9 mouse cellular contexts compared by ENCODE assay signal in the genomic region with DNA sequence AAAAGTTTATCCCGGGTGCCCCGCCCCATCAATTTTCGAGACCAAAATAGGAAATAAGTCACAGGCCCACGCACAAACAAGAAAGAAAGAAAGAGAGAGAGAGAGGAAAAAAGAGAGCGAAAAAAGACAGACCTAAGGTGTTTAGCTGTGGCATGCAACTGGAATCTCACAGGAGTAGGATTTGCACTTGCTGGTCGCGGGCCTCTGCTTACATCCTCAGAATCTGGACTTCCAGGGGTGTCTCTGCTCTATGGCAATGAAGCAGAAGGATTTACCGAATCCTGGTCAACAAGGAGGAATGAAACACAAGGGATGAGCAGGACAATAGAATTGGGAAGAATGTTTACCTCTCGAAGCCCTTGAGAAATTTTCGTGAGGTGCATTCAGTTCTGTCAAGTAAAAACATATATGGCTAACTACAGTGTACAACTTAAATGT. TPM values are rescaled to one million over a fixed set of nuclear protein-coding genes. Genes with fewer than 3 reads are reported as not detected.
DNase-seq lines count a peak whose midpoint lies in the region; ATAC-seq and TF ChIP-seq lines count a peak whose summit lies in the region.
"Had no signal": no experiment of that assay in that cellular context is flagged by ENCODE, and none has a peak within 500 bp of the region (broad histone marks: within the 10 kb centered on the region; RNA-seq: fewer than 3 reads in every experiment).

No protein-coding gene starts in this region.

- H3K27ac ChIP-seq in heart, embryonic 15.5 days: peak overlapping the region; percentile 96
- peak overlapping the region; percentile 68 for H3K27ac ChIP-seq in ES-E14 (ENCODE audit: insufficient read depth, low read depth, low read length, poor library complexity, severe bottlenecking)
- H3K27ac ChIP-seq in forebrain, embryonic 16.5 days (ENCODE audit: low read length): peak overlapping the region; percentile 94

- no peaks in the 10 kb centered on the region for H3K36me3 ChIP-seq in heart, embryonic 15.5 days
- no peaks in the 10 kb centered on the region for H3K36me3 ChIP-seq in ES-E14 (ENCODE audit: control insufficient read depth, insufficient read depth, low read length, poor library complexity, severe bottlenecking)
- H3K36me3 ChIP-seq in forebrain, embryonic 16.5 days (ENCODE audit: control insufficient read depth, insufficient read depth): no peaks in the 10 kb centered on the region
- no peaks in the 10 kb centered on the region for H3K36me3 ChIP-seq in megakaryocyte, embryonic 14.5 days (replicated peaks; ENCODE audit: low read length)

- peak overlapping the region; percentile 70 for H3K4me2 ChIP-seq in heart, embryonic 15.5 days
- H3K4me2 ChIP-seq in forebrain, embryonic 16.5 days (ENCODE audit: low read length): peak overlapping the region; percentile 90

- H3K27me3 ChIP-seq in heart, embryonic 15.5 days: no peaks in the 10 kb centered on the region
- no peaks in the 10 kb centered on the region for H3K27me3 ChIP-seq in forebrain, embryonic 16.5 days (replicated peaks; ENCODE audit: control insufficient read depth, insufficient read depth, low read length)
- no peaks in the 10 kb centered on the region for H3K27me3 ChIP-seq in megakaryocyte, embryonic 14.5 days (replicated peaks)

- in situ Hi-C loops in ES-E14 (cut with MboI; ENCODE audit: low sequenced_read_pairs in 2 of 2, unreplicated experiment in 2 of 2): loop anchor here in 1 of 2 experiments (5.0 kb wide), 1 partner anchor 36 kb away; no protein-coding TSS in a partner anchor

- 15% methylated on average over 10 of the region's 10 CpGs for WGBS in heart, embryonic 15.5 days
- WGBS in forebrain, embryonic 16.5 days: 12% methylated on average over 10 of the region's 10 CpGs

- no peaks in the 10 kb centered on the region for H3K9me3 ChIP-seq in heart, embryonic 15.5 days (replicated peaks)
- H3K9me3 ChIP-seq in ES-E14 (ENCODE audit: control insufficient read depth, insufficient read depth, low read depth, low read length): no peaks in the 10 kb centered on the region
- H3K9me3 ChIP-seq in forebrain, embryonic 16.5 days (ENCODE audit: control insufficient read depth, low read length): no peaks in the 10 kb centered on the region
- no peaks in the 10 kb centered on the region for H3K9me3 ChIP-seq in megakaryocyte, embryonic 14.5 days

- H3K4me3 ChIP-seq in heart, embryonic 15.5 days: peak overlapping the region; percentile 76
- peak overlapping the region; percentile 75 to 98 for H3K4me3 ChIP-seq in ES-E14 (ENCODE audit: insufficient read depth in 1 of 2, low read depth in 1 of 2, low read length in 2 of 2, poor library complexity in 1 of 2, severe bottlenecking in 1 of 2)
- peak overlapping the region; percentile 89 for H3K4me3 ChIP-seq in forebrain, embryonic 16.5 days (replicated peaks; ENCODE audit: low read length)
- peak overlapping the region; percentile 98 for H3K4me3 ChIP-seq in megakaryocyte, embryonic 14.5 days (replicated peaks)

- no peak for DNase-seq in heart, adult 8-10 months (ENCODE audit: low spot score)
- no peak for DNase-seq in ES-E14 (ENCODE audit: low read depth, low spot score)
- no peak for DNase-seq in cerebellum, postnatal 36 days
- no peak for DNase-seq in gastrocnemius, postnatal 14 days
- no peak for DNase-seq in adrenal gland, adult 8-10 months

- peak overlapping the region; percentile 89 for H3K9ac ChIP-seq in heart, embryonic 15.5 days
- H3K9ac ChIP-seq in ES-E14 (ENCODE audit: insufficient read depth, low read depth, low read length, poor library complexity, severe bottlenecking): peak overlapping the region; percentile 96
- peak overlapping the region; percentile 90 for H3K9ac ChIP-seq in forebrain, embryonic 16.5 days (replicated peaks; ENCODE audit: low read depth, low read length)

- intact Hi-C loops in gastrocnemius, postnatal 14 days (cut with DNase I; ENCODE audit: low total_unique reads): no loop called here

- ATAC-seq in heart, embryonic 15.5 days (replicated peaks; ENCODE audit: insufficient number of reproducible peaks, insufficient read depth, low FRiP score, low read depth): no peak
- no peak for ATAC-seq in forebrain, embryonic 16.5 days

- H3K4me1 ChIP-seq in heart, embryonic 15.5 days (replicated peaks): peaks cover 11% of the 10 kb centered on the region
- peaks cover 0 to 2% of the 10 kb centered on the region in 2 experiments; a peak in 1 of 4 replicates for H3K4me1 ChIP-seq in ES-E14 (ENCODE audit: control insufficient read depth in 2 of 2, insufficient read depth in 2 of 2, low read length in 2 of 2, poor library complexity in 1 of 2)
- H3K4me1 ChIP-seq in forebrain, embryonic 16.5 days (replicated peaks; ENCODE audit: control insufficient read depth, insufficient read depth, low read length): peaks cover 8% of the 10 kb centered on the region
- peaks cover 44% of the 10 kb centered on the region for H3K4me1 ChIP-seq in megakaryocyte, embryonic 14.5 days

TF ChIP-seq in ES-E14, 5 proteins besides CTCF, POLR2A, EP300 and RAD21:
- TF ChIP-seq CHD2 (IDR thresholded peaks at IDR 0.05; ENCODE audit: low read depth, low read length) (no peak), ZNF384 (IDR thresholded peaks at IDR 0.05; ENCODE audit: low read depth, low read length) (no peak), MAFK (IDR thresholded peaks at IDR 0.05; ENCODE audit: insufficient read depth, low read depth, low read length) (no peak), ZC3H11A (IDR thresholded peaks at IDR 0.05; ENCODE audit: borderline replicate concordance, low read depth, low read length) (no peak), HCFC1 (IDR thresholded peaks at IDR 0.05; ENCODE audit: borderline replicate concordance, insufficient read depth, low read length) (no peak)

RNA-seq across cellular contexts. Expression of a gene that starts 0.6 kb away (rescaled TPM):
- polyA plus RNA-seq in heart, embryonic 15.5 days (2015; fragmentation: Nextera tagmentation; extraction: Ambion mirVana): 4.0 and 4.8 TPM in 2 replicates
- 10 to 100 TPM; 11.3 to 26.0 (median 18.6) TPM for total RNA-seq in heart, adult 8-10 months (2022)
- 15.3 and 16.6 TPM in 2 replicates for total RNA-seq in ES-E14 (2012; rRNA removed)
- 10.4 and 11.1 TPM in 2 replicates for polyA plus RNA-seq in forebrain, embryonic 16.5 days (2015; fragmentation: Nextera tagmentation; extraction: Ambion mirVana)
- polyA plus RNA-seq in megakaryocyte, embryonic 14.5 days (2012; ENCODE audit: insufficient read depth, low replicate concordance): 1.5 TPM in 1 of 2 replicates, not detected in the other
- total RNA-seq in gastrocnemius, postnatal 14 days (2021): 10 to 100 TPM in 1 of 2 experiments, 1 to 10 TPM in 1; 4.4 to 11.2 TPM
- 10 to 100 TPM; 18.3 to 22.1 (median 19.3) TPM for total RNA-seq in adrenal gland, adult 8-10 months (2022)

RNA-seq across cellular contexts. Expression of a gene that starts 14.9 kb away (rescaled TPM):
- 10.2 and 11.6 TPM in 2 replicates for polyA plus RNA-seq in heart, embryonic 15.5 days (2015; fragmentation: Nextera tagmentation; extraction: Ambion mirVana)
- total RNA-seq in heart, adult 8-10 months (2022): 1 to 10 TPM; 1.1 to 1.6 (median 1.4) TPM
- 0.16 TPM in 1 of 2 replicates, not detected in the other for total RNA-seq in ES-E14 (2012; rRNA removed)
- 0.31 TPM in 1 of 2 replicates, not detected in the other for polyA plus RNA-seq in forebrain, embryonic 16.5 days (2015; fragmentation: Nextera tagmentation; extraction: Ambion mirVana)
- not detected in 2 replicates for polyA plus RNA-seq in megakaryocyte, embryonic 14.5 days (2012; ENCODE audit: insufficient read depth, low replicate concordance)
- 1,000 to 10,000 TPM; 1,986 to 2,341 TPM for total RNA-seq in gastrocnemius, postnatal 14 days (2021)
- total RNA-seq in adrenal gland, adult 8-10 months (2022): 1 to 10 TPM in 1 of 4 experiments, not detected in 3; 1.2 TPM
- total RNA-seq: neutrophil, adult 5-6 weeks had no signal

RNA-seq across cellular contexts. Expression of a gene that starts 26.7 kb away (rescaled TPM):
- polyA plus RNA-seq in heart, embryonic 15.5 days (2015; fragmentation: Nextera tagmentation; extraction: Ambion mirVana): 167 and 174 TPM in 2 replicates
- total RNA-seq in heart, adult 8-10 months (2022): 100 to 1,000 TPM; 120 to 148 (median 126) TPM
- total RNA-seq in ES-E14 (2012; rRNA removed): 0.85 and 1.1 TPM in 2 replicates
- polyA plus RNA-seq in forebrain, embryonic 16.5 days (2015; fragmentation: Nextera tagmentation; extraction: Ambion mirVana): 0.12 and 0.14 TPM in 2 replicates
- 0.23 and 0.74 TPM in 2 replicates for polyA plus RNA-seq in megakaryocyte, embryonic 14.5 days (2012; ENCODE audit: insufficient read depth, low replicate concordance)
- 100 to 1,000 TPM; 197 to 244 TPM for total RNA-seq in gastrocnemius, postnatal 14 days (2021)
- under 1 TPM; 0.22 to 0.43 (median 0.41) TPM for total RNA-seq in adrenal gland, adult 8-10 months (2022)
- total RNA-seq: neutrophil, adult 5-6 weeks had no signal

RNA-seq across cellular contexts. Expression of a gene that starts 32.7 kb away (rescaled TPM):
- 57.3 and 82.4 TPM in 2 replicates for polyA plus RNA-seq in heart, embryonic 15.5 days (2015; fragmentation: Nextera tagmentation; extraction: Ambion mirVana)
- total RNA-seq in heart, adult 8-10 months (2022): 100 to 1,000 TPM in 3 of 4 experiments, 10 to 100 TPM in 1; 97.9 to 110 (median 103) TPM
- 104 TPM in 2 replicates for total RNA-seq in ES-E14 (2012; rRNA removed)
- 96.8 and 101 TPM in 2 replicates for polyA plus RNA-seq in forebrain, embryonic 16.5 days (2015; fragmentation: Nextera tagmentation; extraction: Ambion mirVana)
- 49.1 and 52.5 TPM in 2 replicates for polyA plus RNA-seq in megakaryocyte, embryonic 14.5 days (2012; ENCODE audit: insufficient read depth, low replicate concordance)
- 10 to 100 TPM; 56.7 to 60.1 TPM for total RNA-seq in gastrocnemius, postnatal 14 days (2021)
- 100 to 1,000 TPM; 124 to 167 (median 150) TPM for total RNA-seq in adrenal gland, adult 8-10 months (2022)

RNA-seq across cellular contexts. Expression of a gene that starts 53.3 kb away (rescaled TPM):
- polyA plus RNA-seq in heart, embryonic 15.5 days (2015; fragmentation: Nextera tagmentation; extraction: Ambion mirVana): 19.0 and 23.9 TPM in 2 replicates
- 1 to 10 TPM; 4.2 to 4.9 (median 4.6) TPM for total RNA-seq in heart, adult 8-10 months (2022)
- total RNA-seq in ES-E14 (2012; rRNA removed): 5.0 and 6.1 TPM in 2 replicates
- 21.6 and 23.3 TPM in 2 replicates for polyA plus RNA-seq in forebrain, embryonic 16.5 days (2015; fragmentation: Nextera tagmentation; extraction: Ambion mirVana)
- polyA plus RNA-seq in megakaryocyte, embryonic 14.5 days (2012; ENCODE audit: insufficient read depth, low replicate concordance): 8.5 and 13.9 TPM in 2 replicates
- total RNA-seq in gastrocnemius, postnatal 14 days (2021): 1 to 10 TPM; 6.6 to 7.0 TPM
- total RNA-seq in adrenal gland, adult 8-10 months (2022): 10 to 100 TPM; 18.7 to 22.5 (median 21.3) TPM

Comparison
In these comparisons a context has a peak if more than half of its experiments do, and no peak if none do; other contexts are left out.
1. RNA of a gene that starts 14.9 kb away (total RNA-seq): 1,986 to 2,341 TPM in gastrocnemius, postnatal 14 days; 1.1 to 1.6 TPM in heart, adult 8-10 months, 1.2 TPM in adrenal gland, adult 8-10 months and 0.16 TPM in ES-E14; every median in the first group is over 100 times any median in the second.
2. RNA of a gene that starts 26.7 kb away (total RNA-seq): 197 to 244 TPM in gastrocnemius, postnatal 14 days and 120 to 148 TPM in heart, adult 8-10 months; 0.85 to 1.1 TPM in ES-E14 and 0.22 to 0.43 TPM in adrenal gland, adult 8-10 months; every median in the first group is over 10 times any median in the second.
3. Peak in every context shown above with its lines, with median percentiles within 50 percentile points of each other: H3K27ac ChIP-seq, H3K4me3 ChIP-seq and H3K9ac ChIP-seq.